Mouse (Mus musculus): ENCODE data around the gene Tcf7l1. TPM values are rescaled to one million over a fixed set of nuclear protein-coding genes. Genes with fewer than 3 reads are reported as not detected.

The Tcf7l1 gene
- polyA plus RNA-seq, 1 experiment from 2014 or later: 42.3 TPM

- no peaks in the 10 kb centered on the region for H3K9me3 ChIP-seq (ENCODE audit: control insufficient read depth, low read length)
- no peak overlapping the region for H3K27ac ChIP-seq (replicated peaks; ENCODE audit: low read depth, low read length)
- H3K4me2 ChIP-seq (ENCODE audit: low read depth, low read length): no peak overlapping the region
- peaks cover 36% of the 10 kb centered on the region; the same call in 1 of the 2 replicates for H3K36me3 ChIP-seq (ENCODE audit: control insufficient read depth, insufficient read depth, low read length)
- H3K27me3 ChIP-seq (replicated peaks; ENCODE audit: control insufficient read depth, insufficient read depth, low read length): no peaks in the 10 kb centered on the region
- no peak for DNase-seq (ENCODE audit: low spot score)
- H3K4me3 ChIP-seq (ENCODE audit: low read depth, low read length): no peak overlapping the region
- WGBS: 71% methylated on average over 11 of the region's 11 CpGs
- H3K9ac ChIP-seq (ENCODE audit: low read depth, low read length): no peak overlapping the region
- H3K4me1 ChIP-seq (ENCODE audit: control insufficient read depth, insufficient read depth, low read length): no peaks in the 10 kb centered on the region
- no peak for ATAC-seq (ENCODE audit: low read depth)
Measured at GRCm38 (mm10) chr6:72581625-72582382, 207.2 kb downstream of the Tcf7l1 start.

Other genes starting within 250 kb of the Tcf7l1 start
- 70.8 and 75.9 TPM in 2 replicates for gene Capg, start 244.9 kb downstream of the Tcf7l1 start, polyA plus RNA-seq (2014; fragmentation: Nextera tagmentation; extraction: Ambion mirVana)
- gene Elmod3, start 190.8 kb downstream of the Tcf7l1 start, polyA plus RNA-seq (2014; fragmentation: Nextera tagmentation; extraction: Ambion mirVana): 18.7 and 18.8 TPM in 2 replicates
- gene Retsat, start 190.8 kb downstream of the Tcf7l1 start, polyA plus RNA-seq (2014; fragmentation: Nextera tagmentation; extraction: Ambion mirVana): 16.4 and 18.2 TPM in 2 replicates
- 33.8 and 34.7 TPM in 2 replicates for gene Tgoln1, start 172.3 kb downstream of the Tcf7l1 start, polyA plus RNA-seq (2014; fragmentation: Nextera tagmentation; extraction: Ambion mirVana)
- 45.4 and 47.0 TPM in 2 replicates for gene Kcmf1, start 110.7 kb upstream of the Tcf7l1 start, polyA plus RNA-seq (2014; fragmentation: Nextera tagmentation; extraction: Ambion mirVana)
- 2,276 and 2,340 TPM in 2 replicates for gene Tmsb10, start 169.5 kb upstream of the Tcf7l1 start, polyA plus RNA-seq (2014; fragmentation: Nextera tagmentation; extraction: Ambion mirVana)